Mouse (Mus musculus): ENCODE data around the gene A630089N07Rik.
A peak's percentile ranks its signal among the peaks of the same experiment; 100 is the strongest.
"Not testable (repeated sequence)": the region's sequence is repeated elsewhere in the genome, so short reads cannot be mapped to it uniquely, and the experiment has no call there.

The A630089N07Rik gene

DNA sequence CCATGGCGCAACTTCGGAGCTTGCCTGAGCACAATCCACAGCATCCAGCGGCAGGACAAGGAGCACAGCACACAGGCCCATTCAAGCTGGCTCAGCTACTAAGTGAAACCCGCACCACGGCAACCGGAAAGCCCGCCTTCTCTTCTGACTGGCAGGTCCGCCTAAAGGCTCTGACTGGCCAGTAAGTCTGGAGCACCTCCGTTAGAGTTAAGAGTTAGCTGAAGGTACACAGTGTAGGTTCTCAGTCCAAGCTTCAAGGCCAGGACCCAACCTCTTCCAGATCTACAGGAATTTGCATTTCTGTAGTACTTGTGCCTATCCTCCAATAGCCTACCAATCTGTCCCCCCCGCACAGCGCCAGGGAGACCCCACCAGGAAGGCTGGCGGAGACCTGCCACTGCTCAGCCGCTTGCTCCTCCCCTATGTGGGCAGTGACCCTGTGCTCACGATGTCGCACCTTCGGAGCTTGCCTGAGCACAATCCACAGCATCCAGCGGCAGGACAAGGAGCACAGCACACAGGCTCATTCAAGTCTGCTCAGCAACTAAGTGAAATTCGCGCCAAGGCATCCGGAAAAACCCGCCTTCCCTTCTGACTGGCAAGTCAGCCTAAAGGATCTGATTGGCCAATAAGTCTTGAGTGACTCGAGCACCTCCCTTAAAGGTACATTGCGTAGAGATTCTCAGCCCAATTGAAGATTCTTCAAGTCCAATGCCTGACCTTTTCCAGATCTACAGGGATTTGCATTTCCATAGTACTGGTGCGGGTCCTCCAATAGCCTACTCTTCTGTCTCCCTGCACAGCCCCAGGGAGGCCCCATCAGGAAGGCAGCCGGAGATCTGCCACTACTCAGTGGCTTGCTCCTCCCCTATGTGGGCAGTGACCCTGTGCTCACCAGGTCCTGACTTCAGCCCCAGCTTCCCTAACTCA lies at the start of gene A630089N07Rik:
Gene A630089N07Rik (minus strand): TSS at position 562 of the 930 bp plus-strand sequence.
- peak; percentile 84 for DNase-seq (ENCODE audit: inconsistent ontology term)

DNA sequence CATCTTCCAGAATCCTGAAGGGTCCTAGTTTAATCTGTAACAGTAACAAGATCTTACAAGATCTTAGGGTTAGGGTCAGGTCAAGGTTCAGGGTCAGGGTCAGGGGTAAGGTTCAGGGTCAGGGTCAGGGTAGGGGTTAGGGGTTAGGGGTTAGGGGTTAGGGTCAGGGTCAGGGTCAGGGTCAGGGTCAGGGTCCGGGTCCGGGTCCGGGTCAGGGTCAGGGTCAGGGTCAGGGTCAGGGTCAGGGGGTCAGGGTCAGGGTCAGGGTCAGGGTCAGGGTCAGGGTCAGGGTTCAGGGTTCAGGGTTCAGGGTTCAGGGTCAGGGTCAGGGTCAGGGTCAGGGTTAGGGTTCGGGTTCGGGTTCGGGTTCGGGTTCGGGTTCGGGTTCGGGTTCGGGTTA lies 24.9 kb upstream of the A630089N07Rik start:
- DNase-seq (ENCODE audit: inconsistent ontology term) = no peak

DNA sequence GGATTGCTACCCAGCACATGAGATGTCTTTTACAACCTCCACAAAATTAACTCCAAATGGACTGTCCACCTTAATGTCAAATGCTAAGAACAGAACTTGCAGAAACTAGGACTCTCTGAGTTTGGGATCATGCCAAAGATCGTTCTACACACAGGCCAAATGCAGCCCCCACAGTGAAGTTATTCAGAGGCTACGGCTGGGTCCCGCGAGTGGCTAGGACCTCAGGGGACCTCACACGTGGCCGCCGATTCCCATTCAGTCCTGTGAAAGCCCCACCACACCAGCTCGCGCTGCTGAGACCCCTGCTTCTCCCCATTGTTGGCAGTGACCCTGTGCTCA lies 731 bp downstream of the A630089N07Rik start:
- DNase-seq (ENCODE audit: inconsistent ontology term) = peak; percentile 26

DNA sequence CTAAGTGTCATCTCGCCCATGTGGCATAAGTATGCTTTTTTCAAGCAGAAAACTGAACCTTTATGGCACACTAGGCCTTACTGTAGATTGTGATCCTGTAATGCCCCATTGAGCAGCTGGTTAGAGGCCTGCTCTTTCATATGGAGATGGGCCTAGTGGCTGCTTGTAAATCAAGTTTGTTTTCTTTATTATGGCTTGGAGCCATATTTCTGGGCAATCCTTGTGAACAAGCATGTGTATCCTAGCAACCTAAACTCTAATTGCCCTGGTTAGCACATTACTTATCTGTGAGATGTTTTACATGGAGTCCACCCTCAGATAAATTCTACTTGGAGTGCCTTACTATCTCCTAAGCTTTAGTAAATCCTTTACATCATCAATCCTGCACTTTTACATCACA lies 1.1 kb downstream of the A630089N07Rik start:
- DNase-seq (ENCODE audit: inconsistent ontology term) = peak; percentile 0

DNA sequence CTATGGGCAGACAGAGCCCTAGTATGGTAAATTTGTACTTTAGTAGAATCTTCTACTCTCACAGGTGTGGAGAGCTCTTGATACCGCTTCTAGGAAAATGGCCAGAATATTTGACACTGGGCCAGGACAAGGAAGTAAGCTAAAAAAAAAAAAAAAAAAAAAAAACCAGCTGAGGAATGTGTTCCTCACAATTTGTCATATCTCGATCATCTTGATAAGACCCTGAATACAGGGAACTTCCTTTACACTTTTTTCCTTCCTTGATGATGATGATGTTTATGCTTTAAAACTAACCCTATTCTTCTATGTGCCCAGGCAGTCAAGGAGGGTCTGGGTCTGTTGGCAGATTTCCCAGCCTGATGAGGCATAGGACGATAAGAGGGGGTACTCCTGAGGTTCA lies 2.9 kb downstream of the A630089N07Rik start:
- not testable (repeated sequence) for DNase-seq (ENCODE audit: inconsistent ontology term)

DNA sequence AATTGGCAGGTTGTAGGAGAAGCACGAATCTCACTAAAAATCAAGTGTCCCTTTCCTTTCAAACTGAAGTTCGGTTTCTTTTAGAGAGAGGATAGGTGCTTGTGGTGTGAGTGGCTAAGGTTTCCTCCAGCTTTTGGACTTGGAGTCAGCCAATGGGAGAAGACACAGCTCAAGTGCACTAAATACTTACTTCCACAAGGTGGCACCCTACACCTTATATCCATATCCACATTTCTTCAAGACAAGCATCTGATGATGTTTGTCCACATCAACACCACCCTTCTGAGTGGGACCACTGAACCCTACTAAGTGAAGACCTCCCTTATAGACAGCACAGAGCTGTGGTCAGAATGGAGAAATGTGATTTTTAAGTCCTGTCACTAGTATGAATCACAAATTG lies 40.6 kb downstream of the A630089N07Rik start:
- peak; percentile 34 for DNase-seq (ENCODE audit: inconsistent ontology term)

DNA sequence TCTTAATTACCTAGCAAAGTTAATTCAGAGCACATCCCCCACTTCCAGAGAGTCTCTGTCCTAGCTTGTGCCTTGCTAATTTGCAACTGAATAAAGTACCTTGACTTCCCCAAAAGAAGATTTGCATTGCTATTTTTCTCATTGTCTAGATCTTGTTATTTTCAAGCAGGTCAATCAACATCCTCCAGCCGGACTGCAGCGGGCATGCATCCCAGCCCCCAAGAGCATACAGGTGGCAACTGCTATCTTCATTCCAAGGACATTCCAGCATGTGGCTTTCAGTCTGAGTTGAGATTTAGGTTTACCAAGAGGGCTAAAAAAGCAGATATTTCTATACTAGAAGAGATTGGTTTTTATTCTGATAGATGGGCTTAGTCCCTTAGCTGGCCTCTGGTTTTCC lies 47.3 kb downstream of the A630089N07Rik start:
- DNase-seq (ENCODE audit: inconsistent ontology term) = not testable (repeated sequence)

DNA sequence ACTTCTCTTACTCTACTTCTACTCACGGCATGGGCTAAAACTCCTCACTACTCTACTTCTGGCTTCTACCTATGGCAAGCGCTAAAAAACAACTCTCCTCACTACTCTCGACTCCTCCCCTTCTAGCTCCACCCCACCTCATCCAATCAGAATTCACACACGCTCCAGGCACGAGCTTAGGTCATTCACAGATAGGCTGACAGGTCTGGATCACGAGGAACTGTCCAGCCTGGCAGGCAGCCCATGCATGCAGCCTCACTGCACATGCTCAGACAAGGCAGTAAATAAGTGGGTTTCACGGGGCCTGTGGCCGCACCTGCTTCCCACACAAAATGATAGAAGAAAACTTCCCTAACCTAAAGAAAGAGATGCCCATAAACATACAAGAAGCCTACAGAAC lies 56.1 kb downstream of the A630089N07Rik start:
- DNase-seq (ENCODE audit: inconsistent ontology term) = not testable (repeated sequence)

DNA sequence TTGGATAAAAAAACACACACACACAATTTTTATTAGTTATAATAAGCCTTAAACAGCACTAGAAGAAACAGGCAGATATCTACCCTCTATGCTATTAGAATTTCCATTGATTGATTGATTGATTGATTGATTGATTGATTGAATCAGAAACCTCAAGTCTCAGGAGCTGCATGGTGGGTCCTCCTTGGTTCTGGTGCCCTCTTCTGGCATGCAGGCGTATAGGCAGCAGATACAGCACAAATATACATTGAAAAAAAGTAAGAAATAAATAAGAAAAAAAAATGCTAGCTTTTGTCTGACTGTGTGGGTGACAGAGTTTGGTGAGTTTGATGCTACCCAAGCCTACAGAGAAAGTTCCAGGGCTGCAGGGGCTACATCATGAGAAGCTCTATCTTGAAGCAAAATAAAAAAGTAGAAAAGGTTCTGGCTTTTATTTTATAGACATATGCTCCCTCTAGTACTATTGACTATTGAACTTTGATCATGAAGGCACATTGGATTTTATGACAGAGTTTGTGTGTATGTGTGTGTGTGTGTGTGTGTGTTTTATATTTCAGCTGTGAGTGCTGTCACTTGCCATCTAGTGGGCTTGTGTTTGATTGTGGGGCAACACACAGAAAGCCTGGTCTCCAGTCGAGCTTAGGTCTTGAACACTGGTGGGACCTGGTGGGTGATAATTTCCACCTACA lies 59.4 kb downstream of the A630089N07Rik start:
- no peak for DNase-seq (ENCODE audit: inconsistent ontology term)

DNA sequence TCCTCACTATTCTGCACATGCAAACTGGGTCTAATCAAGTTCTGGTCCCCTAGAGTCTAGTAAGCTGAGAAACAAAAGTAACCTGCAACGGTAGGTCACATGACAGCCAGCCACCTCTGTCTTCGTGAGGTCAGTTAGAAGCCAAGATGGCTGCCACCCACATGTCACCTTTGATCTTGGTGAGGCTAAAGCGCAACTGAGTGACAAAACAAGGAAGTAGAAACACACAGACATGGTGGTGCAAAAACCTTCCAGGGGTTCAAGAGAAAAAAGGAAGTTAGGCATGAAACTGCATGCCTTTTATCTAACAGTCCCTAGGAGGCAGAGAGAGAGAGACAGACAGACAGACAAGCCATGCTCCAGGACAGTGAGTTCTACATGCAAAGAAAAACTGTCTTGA lies 60.2 kb downstream of the A630089N07Rik start:
- DNase-seq (ENCODE audit: inconsistent ontology term) = no peak

DNA sequence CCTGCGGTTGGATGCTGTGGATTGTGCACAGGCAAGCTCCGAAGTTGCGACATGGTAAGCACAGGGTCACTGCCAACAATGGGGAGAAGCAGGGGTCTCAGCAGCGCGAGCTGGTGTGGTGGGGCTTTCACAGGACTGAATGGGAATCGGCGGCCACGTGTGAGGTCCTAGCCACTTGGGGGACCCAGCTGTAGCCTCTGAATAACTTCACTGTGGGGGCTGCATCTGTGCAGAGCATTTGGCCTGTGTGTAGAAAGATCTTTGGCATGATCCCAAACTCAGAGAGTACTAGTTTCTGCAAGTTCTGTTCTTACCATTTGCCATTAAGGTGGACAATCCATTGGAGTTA lies 84.9 kb downstream of the A630089N07Rik start:
- not testable (repeated sequence) for DNase-seq (ENCODE audit: inconsistent ontology term)

DNA sequence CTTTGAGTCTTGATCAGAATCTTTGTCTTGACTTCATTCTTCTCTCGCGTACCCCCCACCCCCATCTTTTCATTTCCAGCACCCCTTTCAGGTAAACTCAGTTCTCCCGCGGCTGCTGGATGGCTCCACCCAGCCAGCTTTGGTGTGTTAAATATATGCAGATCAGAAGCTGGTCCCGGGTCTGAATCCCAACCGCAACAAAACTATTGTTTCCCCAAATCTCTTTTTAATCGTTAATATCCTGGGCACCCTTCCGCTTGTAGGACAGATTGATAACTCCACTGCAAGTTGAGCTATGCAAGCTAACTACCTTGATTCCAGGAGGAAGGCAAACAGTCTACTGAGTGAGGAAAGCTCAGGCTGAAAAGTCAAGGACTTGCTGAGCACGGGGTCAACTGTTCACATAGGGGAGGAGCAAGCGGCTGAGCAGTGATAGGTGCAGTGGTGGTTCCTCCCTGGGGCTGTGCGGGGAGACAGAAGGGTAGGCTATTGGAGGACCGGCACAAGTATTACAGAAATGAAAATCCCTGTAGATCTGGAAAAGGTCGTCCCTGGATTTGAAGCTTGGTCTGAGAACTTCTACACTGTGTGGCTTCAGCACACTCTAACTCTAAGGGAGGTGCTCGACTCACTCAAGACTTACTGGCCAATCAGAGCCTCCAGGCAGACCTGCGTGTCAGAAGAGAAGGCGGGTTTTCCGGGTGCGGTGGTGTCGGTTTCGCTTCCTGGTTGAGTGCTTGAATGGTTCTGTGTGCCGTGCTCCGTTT lies 85.5 kb downstream of the A630089N07Rik start, which contains the start of gene B230307C23Rik:
Gene B230307C23Rik (plus strand): TSS at position 700 of the 767 bp plus-strand sequence.
- DNase-seq (ENCODE audit: inconsistent ontology term) = peak; percentile 90

DNA sequence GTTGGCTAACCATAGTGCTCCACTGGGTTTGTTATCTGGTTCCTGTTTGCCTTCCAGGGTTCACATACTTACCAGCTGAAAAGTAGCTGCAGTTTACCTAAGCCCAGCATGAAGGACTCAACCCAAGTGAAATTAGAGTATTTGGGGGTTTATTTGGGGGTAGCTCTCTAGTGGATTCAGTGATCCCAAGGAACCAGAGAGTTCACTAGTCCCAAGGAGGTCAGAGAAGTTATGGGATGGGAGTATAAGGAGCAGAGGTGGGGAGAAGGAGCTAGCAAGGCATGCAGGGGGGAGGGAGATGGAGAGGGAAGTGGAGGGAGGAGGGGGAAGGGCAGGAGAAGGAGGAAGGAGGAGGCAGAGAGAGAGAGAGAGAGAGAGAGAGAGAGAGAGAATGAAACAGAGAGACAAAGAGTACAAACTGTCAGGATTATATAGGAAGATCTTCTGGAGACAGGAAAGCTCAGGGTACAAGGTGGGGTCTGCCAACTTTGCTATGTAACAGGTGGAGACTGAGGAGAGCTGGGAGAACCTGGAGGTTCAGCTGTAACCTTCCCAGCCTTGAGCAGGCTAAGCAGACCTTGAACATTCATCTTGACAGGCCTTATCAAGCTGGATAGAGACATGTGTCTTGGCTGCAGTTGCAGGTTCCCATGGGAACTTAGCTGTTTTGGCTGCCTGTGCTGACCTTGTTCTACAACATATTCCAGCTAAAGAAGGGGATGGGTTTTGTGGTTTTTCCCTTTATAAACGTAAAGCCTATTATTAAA lies 86.2 kb downstream of the A630089N07Rik start:
- peak; percentile 14 for DNase-seq (ENCODE audit: inconsistent ontology term)

DNA sequence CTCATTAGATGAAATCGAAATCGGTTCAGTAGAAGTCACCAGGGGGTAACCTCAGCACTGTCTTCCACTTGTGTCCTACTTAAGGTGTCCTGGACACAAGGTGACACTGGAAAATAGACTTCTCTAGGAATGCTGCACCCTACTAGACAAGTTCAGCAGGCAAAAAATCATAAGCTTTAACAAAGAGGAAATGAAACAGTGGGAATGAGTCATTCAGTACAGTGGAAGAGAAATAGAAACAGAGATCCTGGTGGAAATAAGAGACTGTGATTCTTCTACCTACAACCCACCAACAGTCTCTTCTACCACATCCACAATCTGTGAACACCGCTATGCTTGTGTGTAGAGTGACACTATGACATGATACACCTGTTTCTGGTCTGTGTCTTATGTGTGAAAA lies 89.8 kb downstream of the A630089N07Rik start:
- DNase-seq (ENCODE audit: inconsistent ontology term) = not testable (repeated sequence)

DNA sequence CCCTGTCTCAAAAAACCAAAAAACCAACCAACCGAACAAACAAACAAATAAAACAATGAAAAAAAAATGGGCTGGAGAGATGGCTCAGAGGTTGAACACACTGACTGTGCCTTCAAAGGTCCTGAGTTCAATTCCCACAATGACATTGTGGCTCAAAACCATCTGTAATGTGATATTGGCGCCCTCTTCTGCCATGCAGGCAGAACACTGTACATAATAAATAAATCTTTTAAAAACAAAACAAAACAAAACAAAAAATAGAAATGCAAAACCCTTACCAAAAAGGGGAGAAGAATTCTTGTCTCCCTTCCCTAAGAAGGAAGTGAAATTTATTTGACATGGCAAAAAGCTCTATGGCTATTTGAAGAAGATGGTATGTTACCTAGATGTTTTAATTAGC lies 90.7 kb downstream of the A630089N07Rik start:
- DNase-seq (ENCODE audit: inconsistent ontology term) = no peak

DNA sequence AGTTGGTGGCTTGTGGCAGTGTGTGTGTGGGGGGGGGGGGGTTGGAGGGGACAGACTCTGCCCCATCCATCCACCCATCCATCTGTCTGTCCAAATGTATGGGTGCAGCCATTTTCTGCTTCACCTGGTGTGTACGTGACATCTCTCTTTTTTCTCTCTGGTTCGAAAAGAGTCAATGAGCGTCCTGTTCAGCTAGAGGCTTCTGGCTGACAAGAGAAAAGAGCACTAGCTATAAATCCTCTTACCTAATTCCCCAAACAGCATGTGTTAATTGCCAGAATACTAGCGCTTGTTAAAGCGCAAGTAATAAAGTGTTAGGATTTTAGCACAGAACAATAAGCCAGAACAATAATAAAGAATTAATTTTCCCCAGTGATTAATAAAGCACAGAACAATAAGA lies 97.7 kb downstream of the A630089N07Rik start:
- DNase-seq (ENCODE audit: inconsistent ontology term) = no peak

DNA sequence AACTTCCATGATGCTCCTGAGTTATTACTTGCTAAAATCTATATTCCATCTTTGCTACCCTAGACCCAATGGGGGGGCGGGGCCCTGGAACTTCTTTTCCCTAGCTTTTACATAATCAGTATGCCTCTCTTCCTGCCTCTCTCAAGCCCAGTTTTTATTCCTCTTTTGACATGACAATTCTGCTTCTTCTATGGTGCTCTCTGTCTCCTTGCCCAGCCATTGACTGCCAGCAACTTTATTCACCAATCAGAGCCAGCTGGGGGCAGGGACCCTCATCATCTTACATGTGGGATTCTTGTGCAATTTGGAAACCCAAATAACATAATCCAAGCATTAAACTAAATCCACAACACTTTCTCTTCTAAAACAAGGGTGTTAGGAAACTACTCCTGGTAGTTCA lies 100.9 kb downstream of the A630089N07Rik start:
- no peak for DNase-seq (ENCODE audit: inconsistent ontology term)

DNA sequence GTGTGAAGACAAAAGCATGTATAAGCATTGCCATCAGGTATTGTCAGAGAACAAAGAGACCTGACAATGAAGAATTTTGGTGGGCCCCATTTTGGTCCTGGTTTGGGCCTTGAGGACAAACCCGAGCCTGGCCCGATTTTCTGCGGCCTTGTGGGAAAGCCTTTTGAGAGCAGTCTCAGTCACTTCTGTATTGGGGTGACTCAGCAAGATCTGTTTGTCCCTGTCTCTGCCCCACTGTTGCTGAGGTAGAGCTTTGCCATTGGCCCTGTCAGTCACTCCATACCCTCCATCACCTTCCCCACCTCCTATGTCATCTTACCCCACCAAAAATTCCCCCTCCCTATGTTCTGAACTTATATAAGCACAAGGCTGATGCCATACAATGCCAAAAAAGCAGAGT lies 104.5 kb downstream of the A630089N07Rik start:
- no peak for DNase-seq (ENCODE audit: inconsistent ontology term)

DNA sequence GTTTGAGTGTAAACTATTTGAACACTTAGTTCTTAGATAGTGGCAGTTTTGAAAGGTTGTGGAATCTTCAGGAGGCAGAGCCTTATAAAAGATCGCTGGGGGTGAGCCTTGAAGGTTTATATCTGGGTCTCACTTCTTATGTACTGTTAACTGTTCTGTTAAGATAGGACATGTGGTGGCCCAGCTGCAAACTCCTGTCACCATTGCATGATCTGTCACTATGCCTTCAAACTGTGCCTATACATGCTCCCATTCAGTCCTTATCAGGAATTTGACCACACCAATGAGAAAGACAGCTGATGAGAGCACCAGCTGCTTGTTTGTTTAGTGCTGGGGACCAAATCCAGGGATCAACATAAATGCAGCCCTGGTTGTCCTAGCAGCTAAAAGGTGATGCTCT lies 105.0 kb downstream of the A630089N07Rik start:
- DNase-seq (ENCODE audit: inconsistent ontology term) = no peak

DNA sequence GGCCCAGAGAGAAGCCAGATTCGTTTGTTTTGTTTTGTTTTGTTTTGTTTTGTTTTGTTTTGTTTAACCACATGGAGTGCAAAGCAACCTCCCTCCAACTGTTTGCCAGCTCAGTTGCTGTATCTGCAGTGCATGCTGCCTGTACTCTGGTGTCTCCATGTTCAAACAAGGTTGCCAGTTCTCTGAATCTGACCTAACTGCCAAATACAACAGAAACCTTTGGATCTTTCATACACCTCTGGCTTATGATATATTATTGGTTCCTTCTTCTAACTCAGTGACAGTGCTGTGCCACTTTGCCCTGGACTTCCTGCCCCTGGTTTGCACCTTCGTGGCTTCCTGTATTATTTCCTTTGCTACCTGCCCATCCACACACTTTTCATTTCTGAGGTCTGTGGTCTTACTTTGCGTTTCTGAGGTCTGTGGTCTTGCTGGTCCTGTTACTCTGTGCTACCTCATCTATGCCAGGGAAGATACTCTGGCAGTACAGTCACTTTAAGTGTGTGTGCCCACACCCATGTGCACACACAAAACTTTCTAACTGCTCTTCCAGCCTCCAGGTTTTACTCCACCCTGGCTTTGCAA lies 118.2 kb downstream of the A630089N07Rik start:
- DNase-seq (ENCODE audit: inconsistent ontology term) = no peak
